Mouse (Mus musculus): ENCODE data around the gene Mpeg1. TPM values are rescaled to one million over a fixed set of nuclear protein-coding genes. Genes with fewer than 3 reads are reported as not detected.

Mpeg1 gene
- polyA plus RNA-seq, 1 experiment: not detected

GRCm38 (mm10) chr19:12498321-12498720 is 37.7 kb downstream of the Mpeg1 start:
- H3K4me1 ChIP-seq (ENCODE audit: control insufficient read depth, insufficient read depth, low read length): no peaks in the 10 kb centered on the region
- TF ChIP-seq CTCF (IDR thresholded peaks at IDR 0.05; ENCODE audit: low read depth, low read length) (no peak), POLR2A (IDR thresholded peaks at IDR 0.05; ENCODE audit: insufficient read depth, low read length) (no peak), EP300 (IDR thresholded peaks at IDR 0.05; ENCODE audit: insufficient read depth, low read depth, low read length) (no peak)
- H3K27ac ChIP-seq (ENCODE audit: insufficient read depth, low read length): no peak overlapping the region

GRCm38 (mm10) chr19:12498941-12499340 is 38.4 kb downstream of the Mpeg1 start:
- Histone ChIP-seq H3K4me3 (ENCODE audit: low read depth, low read length) (no peak overlapping the region), H3K9me3 (replicated peaks; ENCODE audit: control insufficient read depth, insufficient read depth, low read length, poor library complexity, severe bottlenecking) (no peaks in the 10 kb centered on the region), H3K36me3 (ENCODE audit: control insufficient read depth, insufficient read depth, low read length, poor library complexity, severe bottlenecking) (no peaks in the 10 kb centered on the region), H3K4me1 (ENCODE audit: control insufficient read depth, insufficient read depth, low read length) (no peaks in the 10 kb centered on the region), H3K9ac (ENCODE audit: low read depth, poor library complexity, severe bottlenecking) (no peak overlapping the region), H3K27me3 (ENCODE audit: control insufficient read depth, insufficient read depth, low read length, poor library complexity, severe bottlenecking) (no peaks in the 10 kb centered on the region), H3K27ac (ENCODE audit: insufficient read depth, low read length) (no peak overlapping the region)
- no peak for TF ChIP-seq CTCF (IDR thresholded peaks at IDR 0.05; ENCODE audit: low read depth, low read length)
- TF ChIP-seq EP300 (IDR thresholded peaks at IDR 0.05; ENCODE audit: insufficient read depth, low read depth, low read length): no peak
- no peak for TF ChIP-seq POLR2A (IDR thresholded peaks at IDR 0.05; ENCODE audit: insufficient read depth, low read length)

More at GRCm38 (mm10) chr19:12498321-12498720, 37.7 kb downstream of the Mpeg1 start:
- Histone ChIP-seq H3K4me3 (ENCODE audit: low read depth, low read length) (no peak overlapping the region), H3K9ac (ENCODE audit: low read depth, poor library complexity, severe bottlenecking) (no peak overlapping the region), H3K27me3 (ENCODE audit: control insufficient read depth, insufficient read depth, low read length, poor library complexity, severe bottlenecking) (no peaks in the 10 kb centered on the region), H3K36me3 (ENCODE audit: control insufficient read depth, insufficient read depth, low read length, poor library complexity, severe bottlenecking) (no peaks in the 10 kb centered on the region), H3K9me3 (replicated peaks; ENCODE audit: control insufficient read depth, insufficient read depth, low read length, poor library complexity, severe bottlenecking) (no peaks in the 10 kb centered on the region)

- no peaks in the 10 kb centered on the region for H3K27me3 ChIP-seq (ENCODE audit: control insufficient read depth, insufficient read depth, low read length, poor library complexity, severe bottlenecking)
- H3K4me3 ChIP-seq (ENCODE audit: low read depth, low read length): no peak overlapping the region
- no peaks in the 10 kb centered on the region for H3K4me1 ChIP-seq (ENCODE audit: control insufficient read depth, insufficient read depth, low read length)
- no peaks in the 10 kb centered on the region for H3K9me3 ChIP-seq (replicated peaks; ENCODE audit: control insufficient read depth, insufficient read depth, low read length, poor library complexity, severe bottlenecking)
- no peak for TF ChIP-seq EP300 (IDR thresholded peaks at IDR 0.05; ENCODE audit: insufficient read depth, low read depth, low read length)
- TF ChIP-seq CTCF (IDR thresholded peaks at IDR 0.05; ENCODE audit: low read depth, low read length): no peak
- TF ChIP-seq POLR2A (IDR thresholded peaks at IDR 0.05; ENCODE audit: insufficient read depth, low read length): no peak
- H3K9ac ChIP-seq (ENCODE audit: low read depth, poor library complexity, severe bottlenecking): no peak overlapping the region
- H3K27ac ChIP-seq (ENCODE audit: insufficient read depth, low read length): no peak overlapping the region
- no peaks in the 10 kb centered on the region for H3K36me3 ChIP-seq (ENCODE audit: control insufficient read depth, insufficient read depth, low read length, poor library complexity, severe bottlenecking)
Measured at GRCm38 (mm10) chr19:12499485-12499884, 38.9 kb downstream of the Mpeg1 start.

GRCm38 (mm10) chr19:12500124-12500523 is 39.5 kb downstream of the Mpeg1 start:
- no peak overlapping the region for H3K27ac ChIP-seq (ENCODE audit: insufficient read depth, low read length)
- no peak overlapping the region for H3K9ac ChIP-seq (ENCODE audit: low read depth, poor library complexity, severe bottlenecking)
- H3K27me3 ChIP-seq (ENCODE audit: control insufficient read depth, insufficient read depth, low read length, poor library complexity, severe bottlenecking): no peaks in the 10 kb centered on the region
- H3K36me3 ChIP-seq (ENCODE audit: control insufficient read depth, insufficient read depth, low read length, poor library complexity, severe bottlenecking): no peaks in the 10 kb centered on the region
- no peaks in the 10 kb centered on the region for H3K9me3 ChIP-seq (replicated peaks; ENCODE audit: control insufficient read depth, insufficient read depth, low read length, poor library complexity, severe bottlenecking)
- TF ChIP-seq POLR2A (IDR thresholded peaks at IDR 0.05; ENCODE audit: insufficient read depth, low read length) (no peak), CTCF (IDR thresholded peaks at IDR 0.05; ENCODE audit: low read depth, low read length) (no peak), EP300 (IDR thresholded peaks at IDR 0.05; ENCODE audit: insufficient read depth, low read depth, low read length) (no peak)
- H3K4me3 ChIP-seq (ENCODE audit: low read depth, low read length): peak overlapping the region; percentile 92
- H3K4me1 ChIP-seq (ENCODE audit: control insufficient read depth, insufficient read depth, low read length): no peaks in the 10 kb centered on the region

GRCm38 (mm10) chr19:12500881-12501311 is 40.3 kb downstream of the Mpeg1 start:
- TF ChIP-seq POLR2A (IDR thresholded peaks at IDR 0.05; ENCODE audit: insufficient read depth, low read length) (no peak), CTCF (IDR thresholded peaks at IDR 0.05; ENCODE audit: low read depth, low read length) (no peak), EP300 (IDR thresholded peaks at IDR 0.05; ENCODE audit: insufficient read depth, low read depth, low read length) (no peak)
- no peak overlapping the region for H3K27ac ChIP-seq (ENCODE audit: insufficient read depth, low read length)

GRCm38 (mm10) chr19:12501370-12502347 is 41.1 kb downstream of the Mpeg1 start, which contains the start of gene Dtx4:
TSS of gene Dtx4 (minus strand) at chr19:12501454.
- TF ChIP-seq CTCF (IDR thresholded peaks at IDR 0.05; ENCODE audit: low read depth, low read length) (peak; percentile 96), POLR2A (IDR thresholded peaks at IDR 0.05; ENCODE audit: insufficient read depth, low read length) (no peak), EP300 (IDR thresholded peaks at IDR 0.05; ENCODE audit: insufficient read depth, low read depth, low read length) (peak; percentile 57; the same call in 1 of the 2 replicates)
- Histone ChIP-seq H3K27me3 (ENCODE audit: control insufficient read depth, insufficient read depth, low read length, poor library complexity, severe bottlenecking) (no peaks in the 10 kb centered on the region), H3K9ac (ENCODE audit: low read depth, poor library complexity, severe bottlenecking) (peak within 1 kb of the TSS; percentile 70), H3K4me3 (ENCODE audit: low read depth, low read length) (peak within 1 kb of the TSS; percentile 92), H3K27ac (ENCODE audit: insufficient read depth, low read length) (no peak within 1 kb of the TSS), H3K4me1 (ENCODE audit: control insufficient read depth, insufficient read depth, low read length) (no peaks in the 10 kb centered on the region), H3K36me3 (ENCODE audit: control insufficient read depth, insufficient read depth, low read length, poor library complexity, severe bottlenecking) (no peaks in the 10 kb centered on the region), H3K9me3 (replicated peaks; ENCODE audit: control insufficient read depth, insufficient read depth, low read length, poor library complexity, severe bottlenecking) (no peaks in the 10 kb centered on the region)

More at GRCm38 (mm10) chr19:12500881-12501311, 40.3 kb downstream of the Mpeg1 start:
- Histone ChIP-seq H3K9me3 (replicated peaks; ENCODE audit: control insufficient read depth, insufficient read depth, low read length, poor library complexity, severe bottlenecking) (no peaks in the 10 kb centered on the region), H3K9ac (ENCODE audit: low read depth, poor library complexity, severe bottlenecking) (peak overlapping the region; percentile 70), H3K36me3 (ENCODE audit: control insufficient read depth, insufficient read depth, low read length, poor library complexity, severe bottlenecking) (no peaks in the 10 kb centered on the region), H3K4me1 (ENCODE audit: control insufficient read depth, insufficient read depth, low read length) (no peaks in the 10 kb centered on the region), H3K4me3 (ENCODE audit: low read depth, low read length) (peak overlapping the region; percentile 92), H3K27me3 (ENCODE audit: control insufficient read depth, insufficient read depth, low read length, poor library complexity, severe bottlenecking) (no peaks in the 10 kb centered on the region)
